Mouse (Mus musculus): ENCODE results near the gene Grin3b. TPM values are rescaled to one million over a fixed set of nuclear protein-coding genes. Genes with fewer than 3 reads are reported as not detected.

Gene Grin3b
- total RNA-seq, 2 experiments from 2014 or later = 0.27 to 0.36 TPM

GRCm38 (mm10) chr10:79936284-79936910 is 34.1 kb upstream of the Grin3b start:
- peak; percentile 41 for DNase-seq

- DNase-seq = peak; percentile 94
Observed at GRCm38 (mm10) chr10:79936911-79937441, 33.5 kb upstream of the Grin3b start.

- DNase-seq = no peak
Observed at GRCm38 (mm10) chr10:79937775-79938526, 32.6 kb upstream of the Grin3b start.

GRCm38 (mm10) chr10:79940749-79941148 is 29.8 kb upstream of the Grin3b start:
- no peak for DNase-seq

GRCm38 (mm10) chr10:79942988-79943387 is 27.5 kb upstream of the Grin3b start:
- DNase-seq = no peak

- DNase-seq = no peak
Observed at GRCm38 (mm10) chr10:79943471-79943901, 27.0 kb upstream of the Grin3b start.

GRCm38 (mm10) chr10:79945507-79946234 is 24.8 kb upstream of the Grin3b start:
- no peak for DNase-seq

- DNase-seq = no peak
Observed at GRCm38 (mm10) chr10:79946752-79947322, 23.7 kb upstream of the Grin3b start.

GRCm38 (mm10) chr10:79947502-79947901 is 23.0 kb upstream of the Grin3b start:
- no peak for DNase-seq

GRCm38 (mm10) chr10:79949873-79950272 is 20.6 kb upstream of the Grin3b start:
- DNase-seq = no peak

- DNase-seq = no peak
Observed at GRCm38 (mm10) chr10:79950661-79951060, 19.9 kb upstream of the Grin3b start.

GRCm38 (mm10) chr10:79953946-79954345 is 16.6 kb upstream of the Grin3b start:
- DNase-seq = peak; percentile 54

GRCm38 (mm10) chr10:79955691-79956090 is 14.8 kb upstream of the Grin3b start:
- DNase-seq = no peak

GRCm38 (mm10) chr10:79956643-79957154 is 13.8 kb upstream of the Grin3b start:
- DNase-seq = no peak

GRCm38 (mm10) chr10:79958140-79958816 is 12.2 kb upstream of the Grin3b start:
- DNase-seq = peak; percentile 90

- peak; percentile 57 for DNase-seq
Observed at GRCm38 (mm10) chr10:79959412-79959811, 11.1 kb upstream of the Grin3b start.

GRCm38 (mm10) chr10:79959847-79960601 is 10.5 kb upstream of the Grin3b start, which contains the start of gene Wdr18:
Gene Wdr18 (plus strand): TSS chr10:79960152.
- DNase-seq = peak; percentile 100

- no peak for DNase-seq
Observed at GRCm38 (mm10) chr10:79960671-79961294, 9.7 kb upstream of the Grin3b start.

GRCm38 (mm10) chr10:79964727-79965126 is 5.8 kb upstream of the Grin3b start:
- DNase-seq = no peak

- DNase-seq = no peak
Observed at GRCm38 (mm10) chr10:79965325-79965724, 5.2 kb upstream of the Grin3b start.
